Mouse (Mus musculus) bone marrow, adult 2 months (tissue): ENCODE results near the gene Kpna7. TPM values are rescaled to one million over a fixed set of nuclear protein-coding genes. Genes with fewer than 3 reads are reported as not detected.

Experiments used
- H3K27ac ChIP-seq: fragments of 200-500 bp; 2 replicates; pipeline ENCODE4 v1.5.1; 2012; ENCODE audit warnings: low read depth, mild to moderate bottlenecking, control low read depth, inconsistent platforms, low read length; ENCODE audit not compliant: control insufficient read depth, poor library complexity, insufficient read depth
- H3K4me1 ChIP-seq: fragments of 200-500 bp; 2 replicates; pipeline ENCODE4 v1.6.1; 2011; ENCODE audit warnings: low read length; ENCODE audit not compliant: control insufficient read depth, insufficient read depth
- H3K4me3 ChIP-seq: fragments of 200-500 bp; replicated peaks from 2 replicates; pipeline ENCODE3; 2011; ENCODE audit warnings: mild to moderate bottlenecking, low read depth, low read length, control low read depth; ENCODE audit not compliant: control insufficient read depth
- CTCF ChIP-seq: fragments of 200-500 bp; IDR thresholded peaks from 2 replicates; pipeline ENCODE4 v1.5.1; 2011; ENCODE audit warnings: low read length, control low read depth; ENCODE audit not compliant: control insufficient read depth, insufficient read depth
- POLR2A ChIP-seq: fragments of 200-500 bp; IDR thresholded peaks from 2 replicates; pipeline ENCODE4 v1.6.1; 2011; ENCODE audit warnings: low read depth, mild to moderate bottlenecking, control low read depth, low read length, borderline replicate concordance; ENCODE audit not compliant: control insufficient read depth
- WGBS: fragments of 180-500 bp; shearing (Covaris S2); methylation state at CpG from one replicate; pipeline ENCODE4 v1.1.7; 2018; 5-methylcytosine and 5-hydroxymethylcytosine counted together
- polyA plus RNA-seq: library from polyadenylated mRNA; stranded (reverse); fragments of >200 nt; gene quantifications from 2 replicates; pipeline ENCODE4 v1.2.4, GENCODE M21; 2011; ENCODE audit warnings: low replicate concordance; ENCODE audit not compliant: missing spikeins, insufficient read depth, insufficient read length

Kpna7 gene
- polyA plus RNA-seq, 1 experiment: 7.0 TPM

DNA sequence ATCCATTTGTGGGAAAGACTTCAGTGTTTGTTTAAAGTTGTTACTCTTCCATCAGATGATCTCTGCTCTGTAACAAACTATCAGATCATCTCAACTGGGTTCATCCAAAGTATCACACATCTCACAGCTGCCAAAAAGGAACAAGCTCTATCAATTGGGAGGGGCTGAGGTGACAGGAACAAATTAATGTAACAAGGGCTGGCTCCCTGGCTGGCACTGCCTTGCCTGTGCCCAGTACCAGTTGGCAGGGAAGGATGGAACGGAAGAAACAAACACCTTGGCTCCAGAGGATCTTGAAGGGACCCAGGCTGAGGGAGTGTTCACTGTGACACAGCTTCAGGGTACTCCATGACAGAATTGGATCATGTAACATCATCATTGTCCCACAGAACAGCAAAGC is 135.8 kb downstream of the Kpna7 start:
- Histone ChIP-seq H3K4me1 (peaks cover 4% of the 10 kb centered on the region; the same call in 1 of the 2 replicates), H3K27ac (no peak overlapping the region), H3K4me3 (no peak overlapping the region)
- WGBS: 83% methylated on average over 1 of the region's 1 CpGs
- TF ChIP-seq POLR2A (no peak), CTCF (no peak)

DNA sequence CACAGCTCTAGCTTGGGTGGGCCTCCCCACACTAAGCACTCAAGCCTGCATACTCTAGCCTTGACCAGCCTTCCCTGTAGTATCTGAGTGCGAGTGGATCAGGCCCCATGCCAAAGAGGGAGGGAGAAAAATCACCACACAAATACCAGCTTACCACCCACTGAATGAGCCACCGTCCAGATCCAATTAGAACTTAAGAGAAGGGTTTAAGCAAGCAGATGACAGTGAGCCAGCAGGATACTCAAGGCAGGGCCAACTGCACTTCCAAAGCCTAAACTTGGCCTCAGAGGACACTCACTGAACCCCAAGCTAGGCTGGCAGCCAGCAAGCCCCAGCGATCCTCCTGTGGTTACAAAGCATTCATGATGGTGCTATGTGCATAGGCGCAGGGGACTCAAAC is 137.8 kb downstream of the Kpna7 start:
- Histone ChIP-seq H3K4me1 (peaks cover 4% of the 10 kb centered on the region; the same call in 1 of the 2 replicates), H3K27ac (no peak overlapping the region), H3K4me3 (no peak overlapping the region)
- WGBS: 76% methylated on average over 4 of the region's 4 CpGs
- TF ChIP-seq POLR2A (no peak), CTCF (no peak)

DNA sequence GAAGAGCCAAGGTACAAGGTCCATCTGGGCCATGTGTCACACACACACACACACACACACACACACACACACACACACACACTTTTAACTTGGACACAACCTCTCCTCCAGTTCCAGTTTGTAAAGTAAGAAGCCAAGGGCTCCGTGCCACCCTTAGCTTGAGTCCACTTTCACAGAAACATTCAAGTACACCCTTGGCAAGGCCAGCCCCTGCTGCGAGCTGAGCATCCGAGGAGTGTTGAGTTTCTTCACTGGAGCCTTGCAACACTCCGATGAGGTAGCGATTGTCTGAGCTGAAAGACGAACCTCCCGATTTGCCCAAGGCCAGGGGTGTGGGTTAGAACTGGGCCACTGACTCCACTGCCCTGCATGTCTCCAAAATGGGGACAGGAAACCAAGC is 138.9 kb downstream of the Kpna7 start:
- no peak overlapping the region for H3K4me3 ChIP-seq
- H3K27ac ChIP-seq: no peak overlapping the region
- H3K4me1 ChIP-seq: peaks cover 4% of the 10 kb centered on the region; the same call in 1 of the 2 replicates
- no peak for TF ChIP-seq POLR2A
- no peak for TF ChIP-seq CTCF
- WGBS: 38% methylated on average over 7 of the region's 7 CpGs

DNA sequence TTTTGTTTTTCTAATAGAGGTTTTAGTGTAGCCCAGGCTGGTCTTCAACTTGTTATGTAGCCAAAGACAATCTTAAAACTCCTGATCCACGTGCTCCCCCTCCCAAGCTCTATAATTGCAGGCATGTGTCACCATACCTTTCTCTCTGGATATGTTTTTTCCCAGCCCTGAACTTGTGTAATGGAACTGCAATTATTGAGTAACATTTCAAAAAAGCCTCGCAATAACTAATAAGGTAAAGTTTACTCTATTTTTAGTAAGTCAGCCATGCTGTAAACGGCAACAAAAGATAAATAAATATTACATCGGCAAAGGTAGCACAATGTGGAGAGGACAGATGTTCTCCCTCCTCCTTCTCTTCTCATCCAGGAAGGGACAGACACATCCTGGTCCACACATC is 139.5 kb downstream of the Kpna7 start:
- H3K27ac ChIP-seq: no peak overlapping the region
- WGBS: 52% methylated on average over 4 of the region's 4 CpGs
- TF ChIP-seq CTCF (no peak), POLR2A (no peak)

DNA sequence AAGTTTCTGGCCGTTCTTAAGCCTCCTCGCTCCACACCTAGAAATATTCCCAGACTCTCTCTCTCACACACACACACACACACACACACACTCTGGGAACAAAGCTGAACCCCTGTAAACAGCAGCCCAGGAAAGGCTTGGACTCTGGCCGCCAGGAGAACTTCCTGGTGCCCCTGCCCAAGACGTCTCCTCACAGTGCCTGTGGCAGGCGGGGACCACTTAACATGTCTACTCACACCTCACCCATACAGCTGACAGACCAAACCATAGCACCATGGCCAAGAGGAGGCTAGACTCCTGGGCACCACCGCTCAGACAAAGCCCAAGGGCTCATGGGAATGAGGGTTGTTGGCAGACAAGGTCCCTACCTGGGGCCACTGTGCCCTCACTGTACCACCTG is 140.5 kb downstream of the Kpna7 start:
- H3K4me1 ChIP-seq: peaks cover 4% of the 10 kb centered on the region; the same call in 1 of the 2 replicates
- TF ChIP-seq CTCF: no peak
- no peak for TF ChIP-seq POLR2A

More for the DNA sequence above, 139.5 kb downstream of the Kpna7 start:
- Histone ChIP-seq H3K4me3 (no peak overlapping the region), H3K4me1 (peaks cover 4% of the 10 kb centered on the region; the same call in 1 of the 2 replicates)

DNA sequence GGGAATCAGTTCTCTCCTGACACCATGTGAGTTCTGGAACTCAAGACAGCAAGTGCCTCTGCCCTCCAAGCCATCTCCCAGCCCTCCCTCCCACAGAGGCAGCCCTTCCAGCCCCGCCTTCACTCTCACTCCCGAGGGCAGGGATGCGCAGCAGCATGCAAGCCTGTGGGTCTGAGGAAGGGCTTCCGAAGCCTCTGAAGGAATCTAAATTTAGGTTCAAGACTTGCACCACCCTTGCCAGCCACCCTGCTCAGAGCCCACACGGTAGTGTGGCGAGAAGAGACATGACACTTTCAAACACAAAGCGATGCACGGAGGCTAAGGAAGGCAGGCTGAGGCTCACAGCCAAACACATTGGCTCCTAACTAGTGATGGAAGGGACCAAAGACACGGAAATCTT is 141.4 kb downstream of the Kpna7 start:
- WGBS: 79% methylated on average over 9 of the region's 9 CpGs
- no peak for TF ChIP-seq POLR2A
- TF ChIP-seq CTCF: no peak
- no peak overlapping the region for H3K27ac ChIP-seq
- H3K4me1 ChIP-seq: peaks cover 4% of the 10 kb centered on the region; the same call in 1 of the 2 replicates
- H3K4me3 ChIP-seq: no peak overlapping the region

More for the DNA sequence above, 140.5 kb downstream of the Kpna7 start:
- WGBS: 78% methylated on average over 6 of the region's 6 CpGs
- Histone ChIP-seq H3K27ac (no peak overlapping the region), H3K4me3 (no peak overlapping the region)

DNA sequence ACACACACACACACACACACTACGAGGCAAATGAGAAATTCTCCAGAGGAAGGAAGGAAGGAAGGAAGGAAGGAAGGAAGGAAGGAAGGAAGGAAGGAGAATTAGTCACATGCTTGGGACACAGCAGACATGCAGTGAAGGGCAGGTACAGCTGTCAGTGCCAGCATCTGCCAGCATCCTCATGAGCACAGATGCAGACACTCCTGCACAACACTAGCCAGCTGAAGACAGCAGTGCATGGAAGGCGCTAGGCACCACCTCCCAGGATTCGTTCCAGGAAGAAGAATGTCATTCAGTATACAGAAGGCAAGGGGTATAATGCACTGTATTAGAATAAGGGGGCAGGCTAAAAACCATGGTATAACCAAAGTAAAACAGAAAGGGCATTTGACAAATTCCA is 142.9 kb downstream of the Kpna7 start:
- H3K27ac ChIP-seq: no peak overlapping the region
- WGBS: 58% methylated on average over 3 of the region's 3 CpGs

DNA sequence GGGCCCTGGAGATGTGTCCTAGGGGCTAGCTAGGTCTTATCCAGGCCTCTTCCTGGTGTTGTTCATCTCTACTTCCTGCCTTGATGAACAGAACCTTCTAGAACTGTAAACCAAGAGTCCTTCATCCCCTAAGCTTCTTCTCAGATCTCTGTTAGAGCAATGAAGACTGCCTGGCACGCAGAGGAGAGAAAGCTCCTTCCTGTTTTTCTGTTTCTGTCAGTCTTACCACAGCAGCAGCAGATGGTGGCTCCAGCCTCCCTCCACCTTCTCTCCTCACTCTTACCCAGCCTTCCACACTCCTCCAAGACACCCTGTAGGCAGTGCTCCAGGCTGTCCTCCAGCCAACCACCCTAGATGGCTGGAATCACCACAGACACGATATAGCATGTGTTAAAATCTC is 146.5 kb downstream of the Kpna7 start:
- 21% methylated on average over 2 of the region's 2 CpGs for WGBS
- Histone ChIP-seq H3K4me3 (no peak overlapping the region), H3K4me1 (no peaks in the 10 kb centered on the region; the same call in 1 of the 2 replicates), H3K27ac (no peak overlapping the region)
- TF ChIP-seq POLR2A: no peak
- no peak for TF ChIP-seq CTCF

More for the DNA sequence above, 142.9 kb downstream of the Kpna7 start:
- Histone ChIP-seq H3K4me1 (peaks cover 4% of the 10 kb centered on the region; the same call in 1 of the 2 replicates), H3K4me3 (no peak overlapping the region)
- no peak for TF ChIP-seq CTCF
- TF ChIP-seq POLR2A: no peak

Other genes starting within 250 kb of the Kpna7 start
- 2.5 and 5.8 TPM in 2 replicates for gene Smurf1, start 118.2 kb downstream of the Kpna7 start, polyA plus RNA-seq
- not detected in 2 replicates for gene Gm4871, start 51.3 kb downstream of the Kpna7 start, polyA plus RNA-seq
- not detected in 2 replicates for gene 1700018F24Rik, start 41.0 kb downstream of the Kpna7 start, polyA plus RNA-seq
- gene Arpc1a, start 200 bp downstream of the Kpna7 start, polyA plus RNA-seq: 46.8 and 114 TPM in 2 replicates
- 143 and 318 TPM in 2 replicates for gene Arpc1b, start 30.2 kb upstream of the Kpna7 start, polyA plus RNA-seq
- 74.2 and 101 TPM in 2 replicates for gene Pdap1, start 56.2 kb upstream of the Kpna7 start, polyA plus RNA-seq
- gene Bud31, start 56.3 kb upstream of the Kpna7 start, polyA plus RNA-seq: 121 and 164 TPM in 2 replicates
- gene Ptcd1, start 83.1 kb upstream of the Kpna7 start, polyA plus RNA-seq: 5.2 and 10.9 TPM in 2 replicates
- 28.2 and 46.9 TPM in 2 replicates for gene Cpsf4, start 83.2 kb upstream of the Kpna7 start, polyA plus RNA-seq
- 218 and 277 TPM in 2 replicates for gene Atp5j2, start 108.0 kb upstream of the Kpna7 start, polyA plus RNA-seq
- 7.0 and 12.5 TPM in 2 replicates for gene Zkscan14, start 117.8 kb upstream of the Kpna7 start, polyA plus RNA-seq
- 3.4 and 5.1 TPM in 2 replicates for gene Zkscan5, start 120.5 kb upstream of the Kpna7 start, polyA plus RNA-seq
- gene Zfp655, start 147.7 kb upstream of the Kpna7 start, polyA plus RNA-seq: 7.7 and 19.8 TPM in 2 replicates
- gene Zscan25, start 196.5 kb upstream of the Kpna7 start, polyA plus RNA-seq: 1.7 and 4.7 TPM in 2 replicates